Mouse (Mus musculus): ENCODE measurements around the gene Sec23ip.
"Not testable (repeated sequence)": the region's sequence is repeated elsewhere in the genome, so short reads cannot be mapped to it uniquely, and the experiment has no call there.

Gene Sec23ip

DNA sequence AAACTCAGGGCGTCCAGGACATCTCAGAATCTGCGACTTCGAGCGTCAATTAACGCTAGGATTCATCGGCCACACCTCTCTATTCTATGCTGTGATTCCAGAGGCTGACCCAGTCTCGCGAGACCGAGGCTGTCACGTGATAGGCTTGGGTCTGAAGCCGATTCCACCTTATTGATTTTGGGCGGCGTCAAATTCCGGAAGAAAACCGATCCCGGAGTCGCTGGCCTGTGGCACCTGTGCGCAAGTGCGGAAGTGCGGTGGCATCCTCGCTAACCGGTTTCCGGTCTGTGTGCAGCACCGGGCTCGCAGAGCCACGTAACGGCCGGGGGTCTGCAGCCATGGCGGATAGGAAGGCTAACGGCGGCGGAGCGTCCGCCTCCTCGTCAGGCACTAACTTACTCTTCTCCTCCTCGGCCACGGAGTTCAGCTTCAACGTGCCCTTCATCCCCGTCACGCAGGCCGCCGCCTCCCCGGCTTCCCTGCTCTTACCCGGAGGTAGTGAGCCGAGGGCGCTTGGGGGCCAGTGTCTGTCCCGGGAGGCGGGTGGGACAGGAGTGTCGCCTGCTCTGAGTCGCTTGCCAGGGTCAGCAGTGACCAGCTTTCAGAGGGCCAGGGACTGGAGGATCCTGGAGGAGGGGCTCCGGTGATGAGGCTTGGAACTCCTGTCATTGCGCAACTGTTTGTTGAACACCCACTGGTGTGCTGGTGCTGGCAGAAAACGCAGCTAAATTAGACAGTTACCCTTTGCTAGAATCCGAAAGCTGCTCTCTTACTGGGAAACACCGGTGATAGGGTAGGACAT lies at the start of gene Sec23ip:
Gene Sec23ip, plus strand, starts transcription at position 260 of the 802 bp plus-strand sequence.
- peak; percentile 98 to 99 for DNase-seq (ENCODE audit: low spot score in 2 of 2)

GRCm38 (mm10) chr7:128699959-128700358 lies 44.8 kb upstream of the Sec23ip start:
- not testable (repeated sequence) for DNase-seq (ENCODE audit: low spot score in 2 of 2)

DNA sequence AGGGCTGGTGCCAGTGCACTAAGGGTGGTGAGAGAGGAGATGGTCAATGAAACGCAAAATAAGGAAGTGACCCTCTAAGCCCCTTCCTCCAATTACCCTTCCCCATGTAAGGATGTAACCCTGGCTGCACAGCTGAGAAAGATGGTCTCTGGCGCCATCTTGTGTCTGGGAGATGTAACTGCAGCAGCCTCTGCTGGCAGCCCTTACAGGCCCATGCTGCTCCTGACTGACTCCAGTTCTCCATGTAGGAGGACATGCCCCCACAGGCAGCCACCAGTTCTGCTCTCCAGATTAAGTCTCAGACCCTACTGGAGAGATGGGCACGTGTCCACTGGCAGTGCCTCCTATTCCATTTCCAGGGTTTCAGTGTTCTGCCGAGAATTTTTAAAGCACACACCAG lies 39.0 kb upstream of the Sec23ip start:
- peak; percentile 65 to 84 for DNase-seq (ENCODE audit: low spot score in 2 of 2)

- no peak for DNase-seq (ENCODE audit: low spot score in 2 of 2)
Measured at GRCm38 (mm10) chr7:128717991-128718390, 26.8 kb upstream of the Sec23ip start.

GRCm38 (mm10) chr7:128724761-128725160 lies 20.0 kb upstream of the Sec23ip start:
- DNase-seq (ENCODE audit: low spot score in 2 of 2) = peak; percentile 65 to 84

- DNase-seq (ENCODE audit: low spot score in 2 of 2) = no peak
Measured at GRCm38 (mm10) chr7:128725189-128725588, 19.6 kb upstream of the Sec23ip start.

- no peak for DNase-seq (ENCODE audit: low spot score in 2 of 2)
Measured at GRCm38 (mm10) chr7:128726999-128727398, 17.7 kb upstream of the Sec23ip start.

DNA sequence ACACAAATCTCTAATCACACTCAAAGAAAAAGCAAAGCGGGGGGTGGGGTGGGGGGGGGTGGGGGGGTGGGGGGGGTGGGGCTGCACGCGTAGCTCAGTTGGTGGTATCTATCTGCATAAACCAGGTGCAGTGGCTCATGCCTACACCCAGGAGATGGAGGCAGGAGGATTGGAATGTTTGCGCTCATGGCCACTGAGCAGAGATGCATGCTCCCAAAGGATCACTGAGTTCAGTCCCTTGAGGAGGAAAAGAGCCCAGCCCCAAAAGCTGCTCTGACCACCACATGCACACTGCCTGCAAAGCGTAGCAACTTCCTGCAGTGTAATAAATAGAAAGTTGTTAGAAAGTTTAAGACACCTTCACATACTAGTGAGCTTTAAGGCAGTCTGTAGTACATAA lies 17.0 kb upstream of the Sec23ip start:
- no peak for DNase-seq (ENCODE audit: low spot score in 2 of 2)

DNA sequence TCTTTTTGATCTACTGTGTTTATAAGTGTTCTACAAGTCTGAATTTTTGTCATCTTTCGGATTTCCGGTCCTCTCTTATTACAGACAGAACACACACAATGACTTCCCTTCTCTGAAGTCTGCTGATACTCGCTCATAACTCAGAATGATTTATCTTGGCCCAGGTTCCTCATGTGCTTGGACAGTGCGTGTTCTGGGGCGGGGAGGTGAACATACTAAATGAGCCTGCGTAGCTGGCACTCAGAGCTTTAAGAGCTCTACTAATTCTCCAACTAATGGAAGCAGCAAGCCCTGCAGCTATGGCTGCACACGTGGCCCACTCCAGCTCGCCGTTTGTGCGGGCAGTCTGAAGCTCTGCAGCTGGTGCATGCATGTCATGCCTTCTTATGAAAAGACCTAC lies 16.0 kb upstream of the Sec23ip start:
- DNase-seq (ENCODE audit: low spot score in 2 of 2) = no peak

- no peak for DNase-seq (ENCODE audit: low spot score in 2 of 2)
Measured at GRCm38 (mm10) chr7:128731585-128731984, 13.2 kb upstream of the Sec23ip start.

GRCm38 (mm10) chr7:128738041-128738440 lies 6.7 kb upstream of the Sec23ip start:
- no peak for DNase-seq (ENCODE audit: low spot score in 2 of 2)

DNA sequence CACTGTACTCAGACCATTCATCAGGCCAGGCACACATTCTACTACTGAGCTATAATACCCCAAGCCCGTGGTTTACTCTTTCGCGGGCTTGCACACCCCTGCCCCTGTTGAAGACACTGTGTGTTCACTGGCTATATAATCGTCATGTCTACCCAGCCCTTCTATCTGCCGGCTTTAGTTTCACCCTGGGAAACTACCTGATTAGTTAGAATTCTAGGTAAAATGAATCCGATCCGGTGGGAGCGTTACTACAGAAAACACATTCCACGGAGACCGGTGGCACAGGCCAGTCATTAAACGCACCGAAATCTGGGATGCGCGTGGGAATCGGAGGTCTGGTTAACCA lies 5.7 kb upstream of the Sec23ip start:
- DNase-seq (ENCODE audit: low spot score in 2 of 2) = no peak

- peak; percentile 15 to 23 for DNase-seq (ENCODE audit: low spot score in 2 of 2)
Measured at GRCm38 (mm10) chr7:128739462-128740277, 5.1 kb upstream of the Sec23ip start.

DNA sequence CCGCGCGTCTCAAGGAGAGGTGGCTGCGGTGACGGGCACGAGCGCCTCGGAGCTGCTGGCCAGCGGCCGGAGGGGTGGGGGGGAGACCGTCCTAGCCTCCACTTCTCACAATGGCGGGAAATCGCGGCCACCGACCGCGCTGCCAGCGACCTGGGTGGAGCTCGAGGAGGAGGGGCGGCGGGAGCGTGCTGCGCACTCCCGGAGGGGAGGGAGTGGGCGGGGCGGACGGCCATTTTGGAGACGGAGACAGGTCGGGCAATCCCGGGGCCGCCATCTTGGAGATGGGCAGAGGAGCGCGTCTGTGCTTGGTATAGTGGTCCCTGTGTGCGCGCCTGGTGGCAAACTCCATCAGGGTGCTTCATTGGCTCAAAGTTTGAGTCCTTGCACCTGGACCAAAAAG lies 4.4 kb upstream of the Sec23ip start, which contains the start of gene Mcmbp:
Gene Mcmbp, minus strand, starts transcription at position 162 of the 400 bp plus-strand sequence.
- DNase-seq (ENCODE audit: low spot score in 2 of 2) = peak; percentile 95 to 97

DNA sequence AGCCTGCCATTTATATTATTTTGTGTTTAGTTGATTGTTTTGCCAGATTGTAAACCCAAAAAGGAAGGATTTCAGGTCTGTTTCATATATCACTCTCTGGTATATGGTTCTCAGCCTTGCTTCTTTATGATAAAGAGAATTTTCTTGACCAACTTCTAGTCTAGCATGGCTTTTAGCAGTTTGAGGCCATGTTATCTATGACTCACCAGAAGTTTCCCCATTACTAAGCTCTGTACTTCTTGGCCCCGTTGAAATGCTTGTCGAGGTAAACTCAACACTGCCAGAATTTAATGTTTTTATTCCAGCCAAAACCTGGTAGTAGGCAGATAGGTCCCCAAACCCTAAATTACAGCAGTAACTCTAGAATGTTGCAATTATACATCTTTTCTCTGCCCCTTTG lies 845 bp upstream of the Sec23ip start:
- no peak for DNase-seq (ENCODE audit: low spot score in 2 of 2)

DNA sequence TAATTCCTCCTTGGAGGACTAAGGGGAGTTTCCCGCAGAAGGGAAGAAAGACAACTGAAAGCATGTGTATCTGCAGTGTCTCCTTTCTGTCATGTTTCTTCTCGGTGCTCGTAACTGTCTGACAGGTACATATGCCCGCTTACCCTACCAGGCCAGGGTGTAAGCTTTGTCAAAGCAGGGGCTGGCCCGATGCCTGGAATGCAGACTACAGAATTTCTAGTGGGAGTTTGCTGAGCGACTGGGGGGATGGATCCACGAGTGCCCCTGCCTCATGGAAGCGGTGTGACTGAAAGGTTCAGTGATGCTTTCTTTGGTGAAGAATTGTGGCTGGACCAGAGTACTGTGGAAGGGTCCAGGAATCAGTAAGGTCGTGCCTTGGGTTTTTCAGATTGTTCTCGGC lies 1.4 kb downstream of the Sec23ip start:
- no peak for DNase-seq (ENCODE audit: low spot score in 2 of 2)

DNA sequence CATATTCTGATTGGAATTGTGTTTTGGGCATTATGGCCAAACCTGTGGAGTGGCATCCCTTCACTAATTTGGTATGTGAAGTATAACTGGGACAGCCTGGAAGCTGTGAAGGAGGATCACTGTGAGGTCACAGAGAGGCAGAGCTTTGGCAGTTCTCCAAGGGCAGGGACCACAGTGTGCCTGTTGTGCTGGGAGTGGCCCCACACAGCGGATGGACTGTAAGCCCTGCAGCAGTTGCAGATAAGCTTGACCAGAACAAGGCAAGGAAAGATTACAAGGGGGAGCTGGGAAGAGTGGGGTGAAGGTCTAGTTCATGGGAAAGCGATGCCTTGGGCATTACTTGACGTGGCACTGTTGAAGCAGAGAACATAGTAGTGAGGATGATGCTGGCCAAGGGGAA lies 4.0 kb downstream of the Sec23ip start:
- DNase-seq (ENCODE audit: low spot score in 2 of 2) = no peak

- DNase-seq (ENCODE audit: low spot score in 2 of 2) = no peak
Measured at GRCm38 (mm10) chr7:128750296-128750695, 5.6 kb downstream of the Sec23ip start.

DNA sequence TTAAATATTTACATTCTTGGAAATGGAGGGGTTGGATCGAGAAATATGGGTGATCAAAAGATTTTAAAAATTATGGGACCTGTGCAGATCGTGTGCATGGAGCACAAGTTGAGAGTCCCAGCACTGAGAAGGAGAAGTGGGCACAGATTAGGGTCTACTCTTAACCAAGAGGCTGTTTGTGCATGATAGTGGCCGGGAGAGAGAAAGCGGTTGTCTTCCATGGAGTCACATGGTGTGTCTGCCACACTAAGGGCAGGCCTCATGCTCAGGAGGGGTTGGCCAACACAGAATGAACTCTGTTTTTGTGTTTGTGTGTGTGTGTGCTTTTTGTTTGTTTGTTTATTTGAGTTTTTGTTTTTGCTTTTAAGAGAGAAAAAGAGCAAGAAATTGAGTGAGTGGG lies 7.3 kb downstream of the Sec23ip start:
- no peak for DNase-seq (ENCODE audit: low spot score in 2 of 2)

GRCm38 (mm10) chr7:128755396-128755795 lies 10.7 kb downstream of the Sec23ip start:
- no peak for DNase-seq (ENCODE audit: low spot score in 2 of 2)

- DNase-seq (ENCODE audit: low spot score in 2 of 2) = no peak
Measured at GRCm38 (mm10) chr7:128758948-128759347, 14.2 kb downstream of the Sec23ip start.

DNA sequence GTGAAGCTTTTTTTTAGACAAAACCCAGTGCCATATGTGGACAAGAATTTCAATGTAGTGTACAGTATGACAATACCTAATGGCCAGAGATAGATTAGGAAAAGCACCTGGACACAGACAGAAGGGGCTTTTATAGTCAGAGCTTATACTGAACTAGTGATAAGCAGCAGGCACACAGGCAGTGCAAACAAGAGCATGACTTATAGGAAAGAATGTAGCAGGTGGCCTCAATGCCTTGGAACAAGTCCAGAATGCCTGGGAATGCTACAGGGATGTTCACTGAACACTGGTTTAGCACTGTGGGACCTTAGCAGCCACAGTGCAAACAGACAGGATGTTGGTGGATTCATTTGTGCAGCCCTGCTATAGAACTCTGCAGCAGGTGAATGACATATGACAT lies 22.0 kb downstream of the Sec23ip start:
- no peak for DNase-seq (ENCODE audit: low spot score in 2 of 2)

GRCm38 (mm10) chr7:128777201-128777600 lies 32.5 kb downstream of the Sec23ip start:
- DNase-seq (ENCODE audit: low spot score in 2 of 2) = no peak
